Mouse (Mus musculus) brain, embryonic 14.5 days (tissue): ENCODE results near the gene Rtkn. TPM values are rescaled to one million over a fixed set of nuclear protein-coding genes. Genes with fewer than 3 reads are reported as not detected.

Experiments
- DNase-seq: peaks from one replicate; pipeline ENCODE4 v3.0.0-alpha.2; 2011; ENCODE audit warnings: low read depth
- CTCF ChIP-seq: fragments of 200-500 bp; IDR thresholded peaks from 2 replicates; pipeline ENCODE4 v1.5.1; 2012; ENCODE audit warnings: inconsistent platforms, mild to moderate bottlenecking, moderate library complexity, borderline replicate concordance; ENCODE audit not compliant: insufficient read depth, insufficient read length; ENCODE audit errors: extremely low read depth
- POLR2A ChIP-seq: fragments of 200-500 bp; IDR thresholded peaks from 2 replicates; pipeline ENCODE4 v1.6.1; 2012; ENCODE audit warnings: mild to moderate bottlenecking, inconsistent platforms, borderline replicate concordance; ENCODE audit not compliant: poor library complexity, insufficient read depth, insufficient read length, severe bottlenecking; ENCODE audit errors: extremely low read depth
- polyA plus RNA-seq: library from polyadenylated mRNA; depleted of rRNA; stranded (reverse); fragments of >200 nt; gene quantifications from 2 replicates; pipeline ENCODE4 v1.2.3, GENCODE M21; 2012; rRNA removed

Gene Rtkn
- polyA plus RNA-seq = 28.9 and 30.7 TPM in 2 replicates

DNA sequence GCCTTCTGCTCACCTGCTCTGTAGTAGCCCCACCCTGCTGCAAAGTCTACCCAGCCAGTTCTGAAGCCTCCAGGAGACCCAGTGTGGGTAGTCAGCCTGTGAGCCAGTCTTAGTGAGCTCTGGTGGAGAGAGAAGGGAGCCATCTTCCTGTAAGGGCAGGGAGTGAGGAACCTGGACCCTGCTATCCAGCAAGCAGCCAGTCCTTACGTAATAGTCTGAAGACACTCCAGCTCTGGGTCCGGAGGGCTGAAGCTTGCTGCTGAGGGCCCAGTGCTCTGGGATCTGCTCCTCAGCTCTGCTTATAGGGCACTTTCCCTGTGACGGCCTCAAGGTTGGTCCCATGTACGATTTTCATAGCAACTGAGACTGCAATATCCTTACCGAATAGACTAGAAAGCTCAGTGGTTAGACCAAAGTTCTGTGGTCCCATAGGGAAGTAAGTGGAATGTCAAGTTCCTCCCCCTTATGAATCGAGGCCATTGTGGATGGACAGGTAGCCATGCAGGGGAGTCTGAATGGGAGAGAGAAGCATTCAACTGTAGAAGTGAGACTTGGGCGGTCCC is at the start of gene Rtkn:
TSS of gene Rtkn (plus strand) at position 513 of the 563 bp plus-strand sequence.
- no peak for DNase-seq
- TF ChIP-seq POLR2A = no peak
- TF ChIP-seq CTCF = no peak

DNA sequence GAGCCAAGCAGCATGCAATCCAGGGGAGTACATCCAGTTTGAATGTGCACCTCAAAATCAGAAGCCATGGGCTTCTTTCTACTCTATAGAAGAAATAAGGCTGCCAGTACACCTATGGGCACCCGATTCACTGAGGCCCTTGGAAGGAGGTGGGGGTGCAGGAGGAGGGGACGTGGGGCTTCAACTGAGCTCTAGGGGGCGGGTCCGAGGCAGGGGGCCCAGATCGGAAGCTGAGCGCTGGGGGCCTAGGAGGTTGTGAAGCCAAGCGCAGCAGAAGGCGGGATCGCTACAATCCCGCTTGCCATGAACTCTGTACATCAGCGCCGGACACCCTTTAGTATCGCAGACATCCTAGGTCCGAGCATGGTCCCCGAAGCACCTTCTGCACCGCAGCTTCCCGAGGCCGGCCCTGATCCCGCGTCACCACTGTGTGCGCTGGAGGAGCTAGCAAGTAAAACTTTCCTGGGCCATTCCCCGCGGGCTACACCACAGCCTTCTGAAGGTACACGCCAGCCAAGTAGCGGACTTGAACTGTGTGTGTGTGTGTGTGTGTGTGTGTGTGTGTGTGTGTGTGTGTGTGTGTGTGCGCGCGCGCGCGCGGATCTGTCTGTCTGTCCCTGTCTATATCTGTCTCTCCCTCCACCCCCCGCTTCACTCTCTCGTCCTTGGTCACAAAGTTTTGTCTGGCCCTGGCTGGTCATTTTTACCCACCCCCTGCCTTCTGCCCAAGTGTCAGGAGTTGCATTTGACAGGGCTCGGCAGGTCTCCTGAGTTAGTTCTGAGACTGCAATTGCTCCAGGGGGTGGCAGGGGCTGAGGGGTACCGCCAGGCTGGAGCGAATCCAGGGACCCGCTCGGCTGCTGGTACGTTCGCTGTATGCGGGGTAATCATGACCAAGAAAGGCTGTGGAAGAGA is 48.9 kb upstream of the Rtkn start, which contains the start of gene Lbx2:
TSS of gene Lbx2 (plus strand) at position 247 of the 915 bp plus-strand sequence.
- no peak for DNase-seq
- TF ChIP-seq POLR2A = no peak
- no peak for TF ChIP-seq CTCF

DNA sequence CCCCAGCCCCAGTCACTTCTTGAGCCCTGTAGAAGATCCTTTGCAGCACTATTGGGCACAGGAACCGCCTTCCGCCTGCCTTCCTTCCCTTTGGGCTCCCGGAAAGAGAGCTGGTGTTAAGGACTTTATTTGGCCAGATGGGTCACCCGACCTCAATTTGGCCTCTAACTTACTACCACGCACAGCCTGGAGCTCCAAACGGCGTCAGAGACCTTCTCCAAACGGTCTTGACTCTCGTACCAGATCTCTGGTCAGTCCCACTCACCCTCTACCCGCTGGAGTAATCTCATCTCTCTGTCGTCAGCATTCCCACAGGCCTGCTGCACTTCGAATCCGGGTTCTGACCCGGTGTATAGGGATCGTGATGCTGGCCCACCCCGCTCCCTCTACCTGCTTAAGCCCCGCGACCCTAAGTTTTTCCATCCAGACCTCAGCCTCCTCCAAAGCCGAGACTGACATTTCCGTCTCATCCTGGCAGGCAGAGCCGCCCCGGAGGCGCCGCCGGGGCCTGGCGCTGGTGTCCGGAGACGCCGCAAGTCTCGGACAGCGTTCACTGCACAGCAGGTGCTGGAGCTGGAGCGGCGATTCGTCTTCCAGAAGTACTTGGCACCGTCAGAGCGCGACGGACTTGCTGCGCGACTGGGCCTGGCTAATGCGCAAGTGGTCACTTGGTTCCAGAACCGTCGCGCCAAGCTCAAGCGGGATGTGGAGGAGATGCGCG is 47.9 kb upstream of the Rtkn start:
- no peak for TF ChIP-seq CTCF
- TF ChIP-seq POLR2A = no peak
- no peak for DNase-seq

DNA sequence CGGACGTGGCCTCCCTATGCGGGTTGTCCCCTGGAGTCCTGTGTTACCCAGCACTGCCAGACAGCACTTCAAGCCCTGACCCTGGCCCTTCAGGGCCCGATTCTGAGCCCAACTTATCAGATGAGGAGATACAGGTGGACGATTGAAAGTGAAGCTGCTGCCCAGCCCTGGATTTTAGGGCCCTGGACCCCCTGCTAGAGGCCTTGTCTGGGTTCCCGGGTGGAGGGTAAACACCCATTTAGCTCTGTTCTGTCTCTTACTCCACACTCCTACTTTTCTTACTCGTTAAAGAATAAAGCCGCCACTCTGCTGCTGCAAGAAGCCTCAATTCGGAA is 47.4 kb upstream of the Rtkn start:
- DNase-seq = no peak

DNA sequence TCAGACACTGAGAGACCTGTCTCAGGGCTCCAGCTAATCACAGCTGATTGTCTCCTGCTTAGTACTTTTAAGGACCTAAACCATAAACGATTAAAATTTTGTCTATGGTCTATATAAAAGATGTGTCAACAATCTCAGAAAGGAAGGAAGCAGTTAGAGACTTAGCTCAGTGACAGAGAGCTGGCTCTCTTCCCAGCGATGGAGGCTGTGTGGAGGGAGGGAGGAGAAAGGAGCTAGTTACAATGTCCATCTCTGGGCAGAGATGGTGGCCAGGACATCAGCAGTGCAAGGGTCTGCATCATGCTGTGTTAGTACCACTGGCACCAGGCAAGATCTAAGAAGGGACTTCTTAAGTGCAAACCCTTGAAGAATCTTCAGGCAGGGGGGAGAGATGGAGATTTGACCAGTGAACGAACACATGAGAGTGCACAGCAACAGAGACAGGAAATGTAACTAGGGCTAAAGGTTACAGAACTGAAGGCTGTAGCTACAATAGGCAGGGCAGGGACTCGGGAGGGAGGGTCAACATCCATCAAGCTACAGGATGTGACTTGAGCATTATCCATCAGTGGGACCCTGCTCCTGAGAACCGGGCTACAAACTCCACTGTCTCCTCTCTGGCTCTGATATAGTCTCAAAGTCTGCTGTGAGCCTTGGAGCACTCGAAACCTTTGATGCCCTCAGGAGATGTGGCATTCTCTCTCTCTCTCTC is 42.7 kb upstream of the Rtkn start:
- TF ChIP-seq CTCF (no peak), POLR2A (no peak)
- no peak for DNase-seq

More for the DNA sequence above, 47.4 kb upstream of the Rtkn start:
- no peak for TF ChIP-seq POLR2A
- no peak for TF ChIP-seq CTCF

DNA sequence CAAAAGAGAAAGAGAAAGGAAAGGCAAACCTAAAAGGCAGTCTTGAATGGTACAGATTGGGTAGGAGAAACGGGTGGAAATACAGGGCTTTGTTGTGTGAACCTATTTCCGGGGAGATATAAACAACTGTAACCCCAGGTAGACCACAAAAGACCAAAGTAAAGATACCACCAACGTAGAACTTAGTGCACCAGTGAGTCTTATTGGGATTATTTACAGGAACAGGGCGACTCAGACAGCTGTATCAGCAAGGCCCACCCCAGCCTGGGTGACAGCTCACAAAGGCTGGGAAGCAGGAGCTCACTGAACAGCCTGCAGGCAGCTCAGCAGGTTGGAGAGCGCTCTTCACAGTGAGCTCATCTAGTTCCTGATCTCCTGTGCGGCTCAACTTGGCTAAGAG is 39.3 kb upstream of the Rtkn start:
- DNase-seq = no peak
- no peak for TF ChIP-seq CTCF
- TF ChIP-seq POLR2A = no peak

DNA sequence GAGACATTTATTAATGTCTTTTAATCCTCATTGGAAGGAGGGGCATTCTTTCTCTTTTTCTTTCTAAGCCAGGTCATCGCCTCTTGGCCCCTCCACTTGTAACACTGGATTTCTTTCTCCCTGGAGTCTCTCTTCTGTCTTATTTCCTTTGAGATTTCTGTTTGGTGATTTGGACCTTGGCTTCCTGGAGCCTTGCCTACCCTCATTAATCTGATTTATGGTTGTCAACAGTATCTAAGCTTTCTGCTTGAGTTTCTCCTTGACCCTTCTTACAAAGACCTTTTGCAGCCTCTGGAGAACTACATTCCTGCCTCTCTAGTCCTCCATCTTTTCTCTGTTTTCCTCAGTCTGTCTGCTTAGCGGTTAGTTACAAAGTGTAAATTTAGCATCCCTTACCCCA is 36.9 kb upstream of the Rtkn start:
- DNase-seq = no peak
- TF ChIP-seq POLR2A (no peak), CTCF (no peak)

DNA sequence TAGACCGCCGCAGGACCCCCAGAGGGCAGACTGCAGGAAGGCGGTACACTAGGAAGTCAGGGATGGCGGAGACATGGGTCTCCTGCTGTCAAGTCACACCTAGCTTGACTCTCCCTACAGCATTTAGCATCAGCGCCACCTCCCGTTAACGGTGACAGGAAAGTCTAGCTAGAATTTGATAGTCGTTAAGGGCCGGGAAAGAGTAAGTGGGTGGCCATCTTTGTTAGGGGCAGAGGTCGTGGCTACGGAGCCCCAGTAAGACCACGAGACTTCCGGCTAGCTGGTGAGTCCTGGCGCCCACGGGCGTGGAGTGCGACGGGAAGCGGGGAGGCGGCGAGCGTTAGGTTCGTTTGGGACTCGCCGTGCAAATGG is 34.0 kb upstream of the Rtkn start, which contains the start of the genes Ccdc142 and Gm42688:
TSS of gene Ccdc142 (plus strand) at position 286 of the 372 bp plus-strand sequence.
TSS of gene Gm42688 (plus strand) at position 302 of the 372 bp plus-strand sequence.
- peak; percentile 96 for DNase-seq
- TF ChIP-seq CTCF = peak; percentile 41; the same call in 1 of the 2 replicates
- peak; percentile 8; the same call in 1 of the 2 replicates for TF ChIP-seq POLR2A

DNA sequence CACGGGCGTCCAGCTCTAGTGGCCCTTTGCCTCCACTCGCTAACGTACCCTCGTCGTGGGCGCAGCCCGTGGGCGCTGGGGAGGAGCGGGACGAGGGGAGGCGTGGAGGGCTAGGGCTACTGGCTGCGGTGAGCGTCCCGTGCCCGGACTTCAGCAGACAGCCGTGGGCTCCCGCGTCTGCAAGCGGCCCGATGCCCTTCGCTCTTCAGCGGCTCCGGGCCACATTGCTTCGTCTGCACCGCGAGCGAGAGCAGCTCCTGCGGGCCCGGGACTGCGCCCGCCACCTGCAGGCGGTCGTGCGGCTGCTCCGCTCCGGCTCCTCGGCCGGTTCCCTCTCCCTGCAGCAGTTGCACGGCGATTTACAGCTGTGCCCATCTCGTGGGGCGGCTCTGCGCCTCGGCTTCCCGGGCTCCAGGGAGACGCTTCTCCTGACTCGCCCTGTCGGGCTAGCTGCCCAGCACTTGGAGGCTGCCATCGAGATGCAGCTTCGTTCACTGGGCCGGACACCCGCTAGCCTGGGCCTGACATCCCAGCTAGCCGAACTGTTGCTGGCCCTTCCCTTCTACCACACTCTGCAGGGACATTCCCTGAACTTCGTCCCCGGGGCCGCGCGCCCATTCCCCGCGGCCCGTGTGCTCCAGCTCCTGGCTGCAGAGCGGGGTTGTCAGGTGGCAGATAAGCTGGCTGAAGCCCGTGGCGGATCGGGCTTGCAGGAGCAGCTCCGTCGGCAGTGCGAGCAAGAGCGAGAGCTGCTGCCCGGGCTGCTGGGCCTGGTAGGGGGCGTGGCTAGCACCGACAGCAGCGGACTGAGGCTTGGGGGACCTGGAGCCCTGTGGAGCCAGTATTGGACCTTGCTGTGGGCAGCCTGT is 33.3 kb upstream of the Rtkn start:
- peak; percentile 81 for DNase-seq
- TF ChIP-seq CTCF = peak; percentile 50; the same call in 1 of the 2 replicates
- TF ChIP-seq POLR2A = 0 out of 2 replicates have a peak, but pooled peaks have one; percentile 20
